Mouse (Mus musculus) adrenal gland, postnatal 0 days (tissue): ENCODE results near the gene Slc25a42. TPM values are rescaled to one million over a fixed set of nuclear protein-coding genes. Genes with fewer than 3 reads are reported as not detected.

ENCODE experiments used
- polyA plus RNA-seq: library from polyadenylated mRNA; unstranded; fragments of >200 nt; fragmentation: Nextera tagmentation; extraction: Ambion mirVana; gene quantifications from 2 replicates; pipeline ENCODE4 v1.2.1, GENCODE M21; 2015

Slc25a42 gene
- 5.6 and 5.7 TPM in 2 replicates for polyA plus RNA-seq

GRCm38 (mm10) chr8:70212112-70213055 is at the start of gene Slc25a42:
Slc25a42 (minus strand) TSS chr8:70212305.

DNA sequence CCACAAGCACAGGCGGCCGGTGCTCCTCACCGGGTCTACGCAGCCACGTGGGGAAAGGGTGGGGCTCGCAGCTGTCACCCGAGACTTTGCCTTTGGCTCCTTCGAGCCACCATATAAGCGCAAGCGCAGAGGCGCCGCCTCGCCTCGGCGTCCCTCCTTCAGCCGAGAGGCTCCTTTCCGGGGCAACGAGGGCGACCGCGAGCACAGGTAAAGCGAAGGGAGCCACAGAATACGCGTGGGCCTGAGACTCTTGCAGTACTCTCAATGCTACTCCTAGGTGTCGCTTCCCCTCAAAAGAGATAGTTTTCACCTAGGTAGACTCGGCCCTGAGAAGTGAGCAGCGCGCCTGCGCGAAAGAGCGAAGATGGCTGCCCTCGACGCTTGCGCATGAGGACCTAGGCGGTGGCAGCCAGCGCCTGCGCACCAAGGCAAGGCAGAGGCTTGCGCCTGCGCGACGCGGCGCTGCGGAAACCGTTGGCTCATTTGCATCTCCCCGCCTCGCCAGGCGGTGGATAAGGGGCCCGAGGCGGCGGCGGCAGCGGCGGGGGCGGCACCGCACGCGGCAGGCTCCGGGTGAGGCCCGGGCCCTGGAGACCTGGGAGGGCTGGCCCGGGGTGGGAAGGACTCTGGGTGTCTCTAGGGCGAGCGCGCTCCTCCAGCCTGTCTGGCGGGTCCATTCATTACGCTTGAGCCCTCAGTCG is 22.1 kb upstream of the Slc25a42 start, which contains the start of the genes Sugp2 and Armc6:
TSS of gene Sugp2 (plus strand) at position 147 of the 701 bp plus-strand sequence.
TSS of gene Armc6 (minus strand) at position 387 of the 701 bp plus-strand sequence.

DNA sequence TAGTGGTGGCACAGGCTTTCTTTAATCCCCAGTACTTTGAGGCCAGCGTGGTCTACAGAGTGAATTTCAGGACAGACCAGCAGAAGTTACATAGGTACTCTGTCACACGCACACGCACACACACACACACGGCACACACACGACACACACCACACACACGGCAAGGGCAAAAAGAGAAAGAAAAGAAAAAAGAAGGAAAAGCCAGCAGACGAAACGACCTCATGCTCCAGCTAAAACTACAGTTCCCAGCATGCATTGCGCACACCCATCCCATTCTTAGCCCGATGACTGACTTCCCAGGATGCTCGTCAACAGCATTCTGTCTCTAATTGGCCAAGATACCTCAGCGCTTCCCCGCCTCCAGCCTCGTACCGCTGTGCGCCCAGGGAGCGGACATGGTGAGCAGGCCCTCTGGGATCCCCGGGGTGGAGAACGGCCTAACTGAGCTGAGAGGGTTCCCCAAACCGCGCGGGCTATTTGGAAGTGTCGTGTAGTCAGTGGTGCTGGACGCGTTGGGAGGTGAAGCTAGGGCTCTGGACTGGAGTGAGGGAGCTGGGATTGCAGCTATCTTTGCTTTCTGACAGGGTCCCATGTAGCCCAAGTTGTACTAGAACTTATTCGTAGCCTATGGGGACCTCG is 39.9 kb downstream of the Slc25a42 start, which contains the start of gene Tmem161a:
TSS of gene Tmem161a (plus strand) at position 314 of the 639 bp plus-strand sequence.

GRCm38 (mm10) chr8:70139026-70139857 is 72.9 kb downstream of the Slc25a42 start, which contains the start of the genes Rfxank, Borcs8 and Mef2b:
Rfxank (minus strand) TSS chr8:70139154.
Borcs8 (plus strand) TSS chr8:70139499.
Mef2b (plus strand) TSS chr8:70139711.

Other genes starting within 250 kb of the Slc25a42 start
- 25.3 and 39.5 TPM in 2 replicates for gene Gatad2a, start 215.9 kb downstream of the Slc25a42 start, polyA plus RNA-seq
- 26.7 and 38.9 TPM in 2 replicates for gene Mau2, start 169.6 kb downstream of the Slc25a42 start, polyA plus RNA-seq
- gene Sugp1, start 169.5 kb downstream of the Slc25a42 start, polyA plus RNA-seq: 18.3 and 30.9 TPM in 2 replicates
- gene Tm6sf2, start 139.4 kb downstream of the Slc25a42 start, polyA plus RNA-seq: 0.86 and 2.7 TPM in 2 replicates
- gene Hapln4, start 128.8 kb downstream of the Slc25a42 start, polyA plus RNA-seq: 0.11 and 0.21 TPM in 2 replicates
- gene Ncan, start 91.4 kb downstream of the Slc25a42 start, polyA plus RNA-seq: 1.6 and 5.1 TPM in 2 replicates
- gene Nr2c2ap, start 81.0 kb downstream of the Slc25a42 start, polyA plus RNA-seq: 35.9 and 39.4 TPM in 2 replicates
- 12.8 and 14.0 TPM in 2 replicates for gene Rfxank, start 73.2 kb downstream of the Slc25a42 start, polyA plus RNA-seq
- gene Borcs8, start 72.8 kb downstream of the Slc25a42 start, polyA plus RNA-seq: 37.7 and 45.9 TPM in 2 replicates
- gene Mef2b, start 72.6 kb downstream of the Slc25a42 start, polyA plus RNA-seq: 0.19 and 0.28 TPM in 2 replicates
- gene Tmem161a, start 39.9 kb downstream of the Slc25a42 start, polyA plus RNA-seq: 48.4 and 65.6 TPM in 2 replicates
- gene Sugp2, start 21.9 kb upstream of the Slc25a42 start, polyA plus RNA-seq: 14.4 and 14.5 TPM in 2 replicates
- gene Armc6, start 22.2 kb upstream of the Slc25a42 start, polyA plus RNA-seq: 12.0 and 18.0 TPM in 2 replicates
- 26.4 and 30.5 TPM in 2 replicates for gene Homer3, start 70.5 kb upstream of the Slc25a42 start, polyA plus RNA-seq
- 27.8 and 39.5 TPM in 2 replicates for gene Ddx49, start 90.2 kb upstream of the Slc25a42 start, polyA plus RNA-seq
- 287 and 324 TPM in 2 replicates for gene Cope, start 90.2 kb upstream of the Slc25a42 start, polyA plus RNA-seq
- 4.8 and 6.9 TPM in 2 replicates for gene Cers1, start 103.5 kb upstream of the Slc25a42 start, polyA plus RNA-seq
- 1.3 and 2.1 TPM in 2 replicates for gene Gdf1, start 117.5 kb upstream of the Slc25a42 start, polyA plus RNA-seq
- gene Upf1, start 141.0 kb upstream of the Slc25a42 start, polyA plus RNA-seq: 9.1 and 11.2 TPM in 2 replicates
- 0.19 and 0.43 TPM in 2 replicates for gene Comp, start 161.3 kb upstream of the Slc25a42 start, polyA plus RNA-seq
- 11.4 and 13.8 TPM in 2 replicates for gene Crtc1, start 227.3 kb upstream of the Slc25a42 start, polyA plus RNA-seq